Mouse (Mus musculus): ENCODE results near the gene Cry2. TPM values are rescaled to one million over a fixed set of nuclear protein-coding genes. Genes with fewer than 3 reads are reported as not detected.

Gene Cry2
- polyA plus RNA-seq, 1 experiment from 2014 or later, result 47.9 TPM

DNA sequence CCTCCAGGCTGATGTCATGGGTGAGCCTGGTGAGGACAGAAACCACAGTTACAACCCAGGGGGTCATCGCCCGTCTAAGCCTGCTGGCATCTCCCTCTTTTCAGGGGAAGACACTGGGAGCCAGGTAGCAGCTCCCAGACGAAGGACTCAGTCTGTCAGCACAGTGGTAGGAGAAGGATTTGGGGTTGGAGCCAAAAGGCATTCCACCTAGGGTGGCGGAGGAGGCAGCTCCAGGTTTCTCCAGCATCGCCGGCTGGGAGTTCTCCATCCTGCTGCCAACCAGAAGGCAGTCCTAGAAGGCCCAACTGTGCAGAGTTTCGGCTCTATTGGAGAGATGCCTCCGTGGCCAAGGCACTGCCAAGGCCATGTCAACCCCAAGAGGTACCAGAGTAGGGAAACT, 42.7 kb downstream of the Cry2 start:
- 76% methylated on average over 8 of the region's 8 CpGs for WGBS
- H3K36me3 ChIP-seq, result peaks cover 14% of the 10 kb centered on the region
- ATAC-seq (ENCODE audit: low FRiP score, low read depth), result no peak
- no peak overlapping the region for H3K9ac ChIP-seq
- H3K9me3 ChIP-seq, result no peaks in the 10 kb centered on the region
- H3K4me1 ChIP-seq (replicated peaks), result peaks cover 62% of the 10 kb centered on the region
- no peak overlapping the region for H3K4me3 ChIP-seq
- no peaks in the 10 kb centered on the region for H3K27me3 ChIP-seq
- H3K4me2 ChIP-seq, result peak overlapping the region; percentile 57; the same call in 1 of the 2 replicates
- H3K27ac ChIP-seq (replicated peaks), result peak overlapping the region; percentile 77; the same call in 1 of the 2 replicates

DNA sequence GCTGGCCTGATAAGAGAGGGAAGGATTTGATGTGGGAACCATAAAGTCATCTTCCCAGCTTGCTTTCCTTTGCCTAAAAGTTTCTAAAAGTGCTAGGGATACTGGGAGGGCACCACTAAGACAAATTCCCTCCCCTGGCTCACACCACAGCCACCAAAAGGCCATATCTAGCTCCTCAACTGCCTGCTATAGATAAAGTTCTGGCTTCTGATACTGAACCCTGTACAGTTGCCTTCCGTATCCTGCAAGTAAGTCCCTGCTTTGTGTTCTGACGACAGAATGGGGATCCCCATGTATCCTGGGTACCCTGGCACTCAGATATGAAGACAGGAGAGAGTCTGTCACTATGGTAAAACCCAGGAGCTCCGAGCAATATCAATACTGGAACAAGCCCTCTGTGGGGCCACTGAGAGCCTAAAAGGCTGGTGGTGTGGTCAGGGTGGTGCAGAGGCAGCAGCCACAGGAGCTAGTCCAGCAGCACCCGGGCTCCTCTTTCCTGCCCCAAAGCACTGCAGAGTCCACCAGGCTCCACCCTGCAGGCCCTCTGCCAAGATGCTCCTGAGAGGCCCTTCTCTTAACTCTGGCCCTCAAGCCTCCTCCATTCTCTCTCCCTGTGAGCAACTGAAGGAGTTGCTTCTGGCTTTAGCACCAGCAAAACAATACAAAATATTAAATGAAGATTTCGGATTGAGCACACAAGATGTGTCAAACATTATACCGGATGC, 43.5 kb downstream of the Cry2 start:
- H3K4me2 ChIP-seq, result peak overlapping the region; percentile 90
- no peak for ATAC-seq (ENCODE audit: low FRiP score, low read depth)
- H3K9ac ChIP-seq, result 0 out of 2 replicates have a peak overlapping the region, but pooled peaks have one; percentile 87

DNA sequence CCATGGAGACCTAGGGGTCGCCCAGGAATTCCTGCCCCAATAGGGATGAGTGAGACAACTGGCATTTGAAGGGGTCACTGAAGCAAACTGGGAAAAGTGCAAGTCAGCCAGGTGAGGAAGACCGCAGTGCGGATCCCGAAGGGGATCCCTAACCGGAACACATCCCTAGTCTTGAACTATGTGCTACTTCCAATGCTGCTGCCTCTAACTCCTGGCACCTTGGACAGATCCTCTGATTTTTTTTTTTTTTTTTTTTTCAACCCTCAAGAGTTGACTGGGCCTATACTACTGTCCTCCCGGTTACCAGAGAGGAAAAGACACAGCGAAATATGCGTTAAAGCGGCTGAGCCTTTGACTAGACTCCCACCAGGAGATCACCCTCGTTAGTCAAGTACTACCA, 44.2 kb downstream of the Cry2 start:
- Histone ChIP-seq H3K27me3 (no peaks in the 10 kb centered on the region), H3K36me3 (peaks cover 28% of the 10 kb centered on the region), H3K27ac (replicated peaks) (peak overlapping the region; percentile 95), H3K4me1 (replicated peaks) (peaks cover 62% of the 10 kb centered on the region), H3K9ac (peak overlapping the region; percentile 87), H3K4me3 (peak overlapping the region; percentile 72), H3K4me2 (peak overlapping the region; percentile 90), H3K9me3 (no peaks in the 10 kb centered on the region)
- WGBS, result 2% methylated on average over 10 of the region's 10 CpGs
- ATAC-seq (ENCODE audit: low FRiP score, low read depth), result no peak

More for the DNA sequence above, 43.5 kb downstream of the Cry2 start:
- Histone ChIP-seq H3K36me3 (peaks cover 21% of the 10 kb centered on the region), H3K9me3 (no peaks in the 10 kb centered on the region), H3K4me1 (replicated peaks) (peaks cover 62% of the 10 kb centered on the region), H3K4me3 (no peak overlapping the region), H3K27ac (replicated peaks) (peak overlapping the region; percentile 95), H3K27me3 (no peaks in the 10 kb centered on the region)
- 76% methylated on average over 6 of the region's 6 CpGs for WGBS

DNA sequence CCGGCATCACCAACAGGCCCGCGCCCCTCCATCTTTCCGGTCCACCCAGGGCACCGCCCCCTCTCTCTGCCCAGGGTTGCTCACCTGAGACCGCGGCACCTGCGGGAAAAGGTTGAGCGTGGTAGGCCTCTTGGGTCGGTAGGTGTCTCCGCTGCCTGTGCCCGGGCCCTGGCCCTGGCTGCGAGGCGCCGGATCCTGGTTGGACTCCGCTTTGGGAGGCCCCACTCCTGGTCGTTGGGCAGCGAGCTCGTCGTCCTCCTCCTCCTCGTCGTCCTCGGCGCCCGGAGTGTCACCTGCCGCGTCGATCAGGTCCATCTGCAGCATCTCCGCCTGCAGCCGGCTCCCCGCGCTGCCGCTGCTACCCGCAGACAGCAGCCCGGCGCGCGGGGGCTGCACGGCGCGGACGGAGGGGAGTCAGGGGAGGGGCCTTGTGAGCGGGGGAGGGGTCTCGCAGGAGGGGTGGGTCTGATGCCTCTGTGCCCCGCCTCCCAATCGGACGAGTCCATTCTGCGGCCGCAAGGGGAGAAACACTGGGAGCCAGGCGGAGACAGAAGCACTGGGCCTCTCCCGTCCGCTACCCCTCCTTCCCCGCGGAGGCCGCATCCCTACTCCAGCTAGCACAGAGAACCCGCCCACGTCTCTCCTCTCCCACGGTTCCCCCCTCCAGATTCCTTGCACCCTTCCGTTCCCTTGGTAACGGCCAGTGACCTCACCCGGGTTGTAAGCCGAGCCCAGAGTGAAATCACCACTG, 44.8 kb downstream of the Cry2 start:
- H3K4me1 ChIP-seq (replicated peaks), result peaks cover 62% of the 10 kb centered on the region
- WGBS, result under 1% methylated on average over 58 of the region's 62 CpGs
- H3K9ac ChIP-seq, result peak overlapping the region; percentile 87
- peak overlapping the region; percentile 95 for H3K27ac ChIP-seq (replicated peaks)
- no peaks in the 10 kb centered on the region for H3K27me3 ChIP-seq
- peak; percentile 92 for ATAC-seq (ENCODE audit: low FRiP score, low read depth)
- H3K9me3 ChIP-seq, result no peaks in the 10 kb centered on the region
- peak overlapping the region; percentile 90 for H3K4me2 ChIP-seq
- peak overlapping the region; percentile 72 for H3K4me3 ChIP-seq
- peaks cover 33% of the 10 kb centered on the region for H3K36me3 ChIP-seq

- peak overlapping the region; percentile 87 for H3K9ac ChIP-seq
- WGBS, result 22% methylated on average over 3 of the region's 3 CpGs
- peaks cover 58% of the 10 kb centered on the region for H3K4me1 ChIP-seq (replicated peaks)
- peaks cover 42% of the 10 kb centered on the region for H3K36me3 ChIP-seq
- no peaks in the 10 kb centered on the region for H3K27me3 ChIP-seq
- peak overlapping the region; percentile 95 for H3K27ac ChIP-seq (replicated peaks)
- peak overlapping the region; percentile 72 for H3K4me3 ChIP-seq
- no peaks in the 10 kb centered on the region for H3K9me3 ChIP-seq
- ATAC-seq (ENCODE audit: low FRiP score, low read depth), result no peak
- H3K4me2 ChIP-seq, result peak overlapping the region; percentile 90
Measured at GRCm38 (mm10) chr2:92388081-92388517, 45.7 kb downstream of the Cry2 start.

GRCm38 (mm10) chr2:92387646-92388045, 46.2 kb downstream of the Cry2 start:
- Histone ChIP-seq H3K4me1 (replicated peaks) (peaks cover 53% of the 10 kb centered on the region), H3K9ac (peak overlapping the region; percentile 87), H3K27ac (replicated peaks) (0 out of 2 replicates have a peak overlapping the region, but pooled peaks have one; percentile 52), H3K27me3 (no peaks in the 10 kb centered on the region), H3K9me3 (no peaks in the 10 kb centered on the region), H3K36me3 (peaks cover 47% of the 10 kb centered on the region), H3K4me3 (peak overlapping the region; percentile 72), H3K4me2 (peak overlapping the region; percentile 90)
- ATAC-seq (ENCODE audit: low FRiP score, low read depth), result no peak
- 63% methylated on average over 4 of the region's 4 CpGs for WGBS

DNA sequence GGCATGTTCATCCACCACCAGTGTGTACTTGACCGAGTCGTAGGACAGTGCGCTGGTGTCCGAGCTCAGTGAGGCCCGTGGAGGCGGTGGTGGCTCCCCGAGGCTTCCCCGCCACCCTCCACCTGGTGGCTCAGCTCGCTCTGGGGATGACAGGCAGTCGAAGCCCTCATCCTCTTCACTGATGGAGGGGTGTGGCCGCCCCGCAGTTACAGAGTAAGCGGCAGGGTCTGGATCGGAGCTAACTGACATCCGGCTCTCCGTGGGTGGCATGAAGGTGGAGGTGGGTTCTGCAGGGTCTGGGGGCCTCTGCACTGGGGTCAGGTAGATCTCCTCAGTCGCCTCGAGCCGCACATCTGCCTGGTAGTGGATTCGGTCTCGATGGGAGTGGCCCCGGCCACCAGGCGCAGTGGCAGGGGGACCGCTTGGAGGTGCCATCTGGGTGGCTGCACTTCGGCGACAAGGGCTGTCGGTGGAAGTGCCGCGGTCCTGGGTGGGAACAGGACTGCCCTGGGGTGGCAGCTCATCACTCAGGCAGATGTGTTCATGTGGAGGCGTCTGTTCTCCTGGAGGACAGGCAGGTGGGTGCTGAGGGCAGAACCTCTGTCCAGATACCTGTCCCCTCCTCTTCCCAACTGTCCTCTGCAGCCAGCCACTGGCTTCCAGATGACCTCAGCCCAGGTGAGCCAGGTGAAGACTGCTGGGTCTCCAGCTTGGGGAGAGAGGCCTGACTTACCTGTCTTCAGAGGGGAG, 46.8 kb downstream of the Cry2 start:
- WGBS, result 93% methylated on average over 30 of the region's 30 CpGs
- Histone ChIP-seq H3K4me1 (replicated peaks) (peaks cover 47% of the 10 kb centered on the region), H3K4me3 (no peak overlapping the region), H3K27ac (replicated peaks) (no peak overlapping the region), H3K36me3 (peaks cover 53% of the 10 kb centered on the region), H3K9ac (no peak overlapping the region), H3K9me3 (no peaks in the 10 kb centered on the region), H3K4me2 (peak overlapping the region; percentile 90), H3K27me3 (no peaks in the 10 kb centered on the region)
- ATAC-seq (ENCODE audit: low FRiP score, low read depth), result no peak

DNA sequence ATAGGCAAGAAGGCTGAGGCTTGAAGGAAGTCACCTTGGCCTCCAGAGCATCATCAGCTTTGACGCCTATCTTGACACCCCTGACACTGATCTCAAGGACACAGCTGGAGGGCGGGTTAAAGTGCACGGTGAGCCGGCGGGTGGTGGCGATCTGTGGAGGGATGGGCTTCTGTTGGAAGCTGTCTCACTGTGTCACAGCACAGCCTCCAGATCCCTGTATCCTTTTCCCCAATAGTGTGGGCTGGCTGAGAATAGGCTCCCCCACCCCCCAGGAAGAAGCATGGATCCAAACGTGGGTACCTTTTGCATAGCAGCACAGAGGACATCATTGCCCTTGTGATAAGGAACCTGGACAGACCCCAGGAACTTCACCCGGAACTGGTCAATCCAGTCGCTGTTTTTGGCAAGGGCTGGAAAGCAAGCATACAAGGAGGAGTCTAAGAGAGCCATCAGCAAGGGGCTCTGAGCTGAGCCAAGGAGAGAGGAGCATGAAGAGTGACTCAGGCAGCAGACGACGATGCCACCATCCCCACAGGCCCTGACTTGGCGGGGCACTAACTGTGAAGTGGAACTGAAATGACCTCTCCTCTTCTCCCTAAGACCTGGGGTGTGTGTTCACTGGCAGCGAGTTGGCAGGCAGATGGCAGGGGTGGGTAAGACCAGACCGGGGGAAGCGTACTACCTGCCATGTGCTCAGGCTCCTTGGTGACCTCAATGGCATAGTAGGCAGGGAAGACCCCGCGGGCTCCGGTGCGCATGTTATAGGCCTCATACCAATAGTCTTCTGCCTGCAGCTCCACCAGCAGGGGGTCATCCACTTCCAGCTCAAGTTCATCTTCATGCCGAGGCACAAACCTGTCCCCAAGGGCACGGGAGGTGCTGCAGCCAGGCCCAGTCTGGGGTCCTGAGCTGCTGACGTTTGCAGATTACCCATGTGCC, 48.5 kb downstream of the Cry2 start:
- H3K27me3 ChIP-seq, result no peaks in the 10 kb centered on the region
- peaks cover 31% of the 10 kb centered on the region for H3K4me1 ChIP-seq (replicated peaks)
- H3K27ac ChIP-seq (replicated peaks), result no peak overlapping the region
- ATAC-seq (ENCODE audit: low FRiP score, low read depth), result no peak
- 84% methylated on average over 22 of the region's 22 CpGs for WGBS
- H3K4me2 ChIP-seq, result no peak overlapping the region
- H3K36me3 ChIP-seq, result peaks cover 62% of the 10 kb centered on the region
- H3K4me3 ChIP-seq, result no peak overlapping the region
- H3K9ac ChIP-seq, result no peak overlapping the region
- no peaks in the 10 kb centered on the region for H3K9me3 ChIP-seq

DNA sequence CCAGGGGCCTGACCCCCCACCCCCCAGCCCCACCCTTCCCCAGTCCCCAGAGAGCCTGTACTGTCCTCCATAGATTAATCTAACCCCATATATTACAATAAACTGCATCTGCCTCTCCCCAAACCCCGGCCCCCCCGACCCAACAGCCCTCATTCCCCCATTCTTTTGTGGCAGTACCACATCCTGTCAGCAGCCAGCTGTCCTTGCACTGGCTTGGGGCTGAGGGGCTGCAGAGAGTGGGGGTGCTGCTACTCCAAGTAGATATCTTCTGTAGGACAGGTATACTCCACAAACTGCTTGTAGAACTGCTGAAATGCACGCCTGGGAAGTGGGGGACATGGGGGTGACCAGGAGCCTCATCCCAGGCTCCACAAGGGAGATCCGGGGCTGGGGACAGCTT, 49.7 kb downstream of the Cry2 start:
- H3K27ac ChIP-seq (replicated peaks), result no peak overlapping the region
- ATAC-seq (ENCODE audit: low FRiP score, low read depth), result no peak
- H3K9me3 ChIP-seq, result no peaks in the 10 kb centered on the region
- no peak overlapping the region for H3K4me2 ChIP-seq
- WGBS, result 82% methylated on average over 4 of the region's 4 CpGs
- H3K4me1 ChIP-seq (replicated peaks), result peaks cover 19% of the 10 kb centered on the region
- H3K9ac ChIP-seq, result no peak overlapping the region
- no peaks in the 10 kb centered on the region for H3K27me3 ChIP-seq
- H3K4me3 ChIP-seq, result no peak overlapping the region
- peaks cover 72% of the 10 kb centered on the region for H3K36me3 ChIP-seq

DNA sequence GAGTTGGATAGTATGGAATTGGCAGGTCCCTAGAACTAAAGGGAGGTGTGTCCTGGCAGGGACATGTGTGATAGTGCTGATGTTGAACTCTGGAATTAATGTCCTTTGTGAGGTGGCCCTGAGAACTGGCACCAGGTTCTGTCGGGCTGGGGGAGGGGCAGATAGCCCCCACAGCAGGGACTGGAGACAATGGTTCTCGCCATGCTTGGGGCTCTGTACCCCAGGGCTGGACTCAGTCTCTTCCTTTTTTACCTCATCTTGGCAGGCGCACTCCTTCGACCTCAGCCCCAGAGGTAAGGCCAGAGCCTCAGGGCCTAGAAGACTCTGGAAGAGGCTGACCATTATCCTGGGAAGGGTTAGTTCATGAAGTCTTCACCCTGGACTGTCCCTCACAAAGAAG, 51.1 kb downstream of the Cry2 start:
- H3K9ac ChIP-seq, result no peak overlapping the region
- no peak overlapping the region for H3K4me3 ChIP-seq
- WGBS, result 93% methylated on average over 4 of the region's 4 CpGs
- peaks cover 84% of the 10 kb centered on the region for H3K36me3 ChIP-seq
- no peak overlapping the region for H3K4me2 ChIP-seq
- H3K27ac ChIP-seq (replicated peaks), result no peak overlapping the region
- peaks cover 8% of the 10 kb centered on the region for H3K4me1 ChIP-seq (replicated peaks)
- H3K9me3 ChIP-seq, result no peaks in the 10 kb centered on the region
- ATAC-seq (ENCODE audit: low FRiP score, low read depth), result no peak
- H3K27me3 ChIP-seq, result no peaks in the 10 kb centered on the region
